Mouse (Mus musculus) kidney, embryonic 16.5 days (tissue): Measurements from ENCODE around the gene Kcnh1. TPM values are rescaled to one million over a fixed set of nuclear protein-coding genes. Genes with fewer than 3 reads are reported as not detected.

ENCODE experiments used
- ATAC-seq: fragments of 200-750 bp; cut with Nextera tagmentation; 2 replicates; pipeline ENCODE4 v1.8.0; 2017; ENCODE audit warnings: moderate TSS enrichment; ENCODE audit not compliant: low FRiP score, low TSS enrichment
- H3K27ac ChIP-seq: fragments of 300-500 bp; sonication (generic); 2 replicates; pipeline ENCODE4 v1.5.1; 2014; ENCODE audit warnings: low read length
- H3K27me3 ChIP-seq: fragments of 300-500 bp; sonication (generic); 2 replicates; pipeline ENCODE4 v1.6.1; 2014; ENCODE audit warnings: low read length, control low read depth, mixed read lengths; ENCODE audit not compliant: insufficient read depth
- H3K36me3 ChIP-seq: fragments of 300-500 bp; sonication (generic); 2 replicates; pipeline ENCODE4 v1.6.1; 2014; ENCODE audit warnings: low read length, control low read depth, mixed read lengths; ENCODE audit not compliant: insufficient read depth
- H3K4me1 ChIP-seq: fragments of 300-500 bp; sonication (generic); 2 replicates; pipeline ENCODE4 v1.6.1; 2014; ENCODE audit warnings: low read length, control low read depth, mixed read lengths; ENCODE audit not compliant: insufficient read depth
- H3K4me2 ChIP-seq: fragments of 300-500 bp; sonication (generic); replicated peaks from 2 replicates; pipeline ENCODE4 v1.6.1; 2014; ENCODE audit warnings: low read depth, low read length
- H3K4me3 ChIP-seq: fragments of 300-500 bp; sonication (generic); 2 replicates; pipeline ENCODE4 v1.5.1; 2014; ENCODE audit warnings: mild to moderate bottlenecking, low read length
- H3K9ac ChIP-seq: fragments of 300-500 bp; sonication (generic); replicated peaks from 2 replicates; pipeline ENCODE4 v1.6.1; 2014; ENCODE audit warnings: low read length
- H3K9me3 ChIP-seq: fragments of 300-500 bp; sonication (generic); 2 replicates; pipeline ENCODE4 v1.6.1; 2016; ENCODE audit warnings: low read length, control low read depth
- WGBS: fragments of 180-500 bp; shearing (Covaris S2); extraction: QIAGEN DNeasy Blood & Tissue Kit; methylation state at CpG from one replicate; pipeline ENCODE4 v1.1.7; 2014; 5-methylcytosine and 5-hydroxymethylcytosine counted together
- polyA plus RNA-seq: library from polyadenylated mRNA; unstranded; fragments of >200 nt; fragmentation: Nextera tagmentation; extraction: Ambion mirVana; gene quantifications from 2 replicates; pipeline ENCODE4 v1.2.1, GENCODE M21; 2015

Gene Kcnh1
- polyA plus RNA-seq, 1 experiment from 2014 or later: 1.2 TPM

DNA sequence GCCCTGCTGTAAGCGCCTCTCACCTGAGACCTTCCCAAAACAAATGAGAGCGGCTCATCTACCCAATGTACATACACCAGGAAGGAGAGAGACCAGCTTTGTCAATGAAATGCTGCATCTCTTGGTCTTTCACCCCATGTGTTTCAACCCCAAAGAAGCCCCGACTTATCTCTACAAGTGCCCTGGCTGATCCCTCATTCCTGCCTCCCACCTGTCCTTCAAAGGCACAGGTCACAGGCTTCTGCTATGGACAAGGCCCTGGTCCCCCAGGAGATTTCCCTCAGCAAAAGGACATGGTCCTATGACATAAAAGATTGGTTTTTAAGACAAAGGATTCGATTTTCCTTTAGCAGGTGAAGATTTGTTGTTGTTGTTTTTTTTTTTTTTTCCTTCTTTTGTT is 353.1 kb downstream of the Kcnh1 start:
- Histone ChIP-seq H3K4me3 (no peak overlapping the region), H3K27me3 (no peaks in the 10 kb centered on the region), H3K4me2 (no peak overlapping the region), H3K9ac (no peak overlapping the region), H3K36me3 (no peaks in the 10 kb centered on the region), H3K27ac (no peak overlapping the region), H3K4me1 (0 out of 2 replicates have a peak, but pooled peaks cover 4% of the 10 kb centered on the region), H3K9me3 (no peaks in the 10 kb centered on the region)
- ATAC-seq: no peak
- whole genome bisulfite sequencing: 84% methylated on average over 4 of the region's 4 CpGs

DNA sequence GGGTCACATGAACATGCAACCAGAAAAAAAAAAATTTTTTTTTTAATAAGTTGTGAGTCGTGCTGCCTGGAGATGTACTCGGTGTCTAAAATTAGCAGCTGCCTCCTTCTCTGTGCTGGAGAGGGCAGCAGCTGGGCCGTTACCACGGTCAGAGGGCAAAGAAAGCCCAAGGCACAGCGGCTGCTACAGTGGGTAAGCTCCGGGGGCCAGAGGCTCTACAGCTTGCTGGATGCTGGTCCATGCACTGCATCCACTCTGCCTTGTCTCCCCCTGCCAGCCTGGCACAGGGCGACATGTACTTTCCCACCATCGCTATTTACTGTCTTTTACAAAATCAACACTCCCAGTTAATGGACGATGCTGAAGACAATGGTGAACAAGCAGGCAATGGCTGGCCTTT is 353.5 kb downstream of the Kcnh1 start:
- H3K36me3 ChIP-seq: no peaks in the 10 kb centered on the region
- H3K4me1 ChIP-seq: 0 out of 2 replicates have a peak, but pooled peaks cover 4% of the 10 kb centered on the region
- H3K9ac ChIP-seq: no peak overlapping the region
- 59% methylated on average over 9 of the region's 9 CpGs for WGBS
- no peaks in the 10 kb centered on the region for H3K9me3 ChIP-seq
- no peak overlapping the region for H3K27ac ChIP-seq
- H3K27me3 ChIP-seq: no peaks in the 10 kb centered on the region
- no peak overlapping the region for H3K4me2 ChIP-seq
- no peak overlapping the region for H3K4me3 ChIP-seq
- no peak for ATAC-seq

DNA sequence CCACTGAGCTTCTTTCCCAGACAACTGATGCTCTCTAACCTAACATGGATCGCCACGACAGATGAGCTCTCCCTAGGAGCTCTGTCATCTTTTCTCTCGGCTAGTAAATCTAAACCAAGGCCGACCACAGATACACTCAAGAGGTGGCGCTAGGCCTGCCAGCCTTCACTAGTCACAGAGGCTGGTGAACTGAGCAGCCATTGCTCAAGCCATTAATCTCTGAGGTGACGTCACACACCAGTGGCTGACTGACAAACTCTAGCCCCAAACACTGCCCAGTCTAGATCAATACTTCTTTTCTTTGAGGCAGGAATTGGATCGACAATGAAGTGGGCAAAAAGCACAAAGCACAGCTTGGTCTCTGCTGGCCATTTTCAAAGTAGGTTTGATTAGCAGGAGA is 354.3 kb downstream of the Kcnh1 start:
- 0 out of 2 replicates have a peak, but pooled peaks cover 4% of the 10 kb centered on the region for H3K4me1 ChIP-seq

GRCm38 (mm10) chr1:192546843-192547242 is 356.3 kb downstream of the Kcnh1 start:
- H3K4me3 ChIP-seq: no peak overlapping the region
- H3K36me3 ChIP-seq: no peaks in the 10 kb centered on the region
- no peak overlapping the region for H3K9ac ChIP-seq
- H3K4me2 ChIP-seq: no peak overlapping the region
- WGBS: 33% methylated on average over 1 of the region's 1 CpGs
- H3K27me3 ChIP-seq: no peaks in the 10 kb centered on the region
- H3K4me1 ChIP-seq: 0 out of 2 replicates have a peak, but pooled peaks cover 4% of the 10 kb centered on the region
- ATAC-seq: no peak
- H3K27ac ChIP-seq: no peak overlapping the region
- no peaks in the 10 kb centered on the region for H3K9me3 ChIP-seq

More for the DNA sequence above, 354.3 kb downstream of the Kcnh1 start:
- WGBS: 70% methylated on average over 7 of the region's 7 CpGs
- no peak for ATAC-seq
- no peaks in the 10 kb centered on the region for H3K27me3 ChIP-seq
- H3K36me3 ChIP-seq: no peaks in the 10 kb centered on the region
- no peaks in the 10 kb centered on the region for H3K9me3 ChIP-seq
- H3K4me3 ChIP-seq: no peak overlapping the region
- H3K27ac ChIP-seq: no peak overlapping the region
- no peak overlapping the region for H3K4me2 ChIP-seq
- H3K9ac ChIP-seq: no peak overlapping the region

DNA sequence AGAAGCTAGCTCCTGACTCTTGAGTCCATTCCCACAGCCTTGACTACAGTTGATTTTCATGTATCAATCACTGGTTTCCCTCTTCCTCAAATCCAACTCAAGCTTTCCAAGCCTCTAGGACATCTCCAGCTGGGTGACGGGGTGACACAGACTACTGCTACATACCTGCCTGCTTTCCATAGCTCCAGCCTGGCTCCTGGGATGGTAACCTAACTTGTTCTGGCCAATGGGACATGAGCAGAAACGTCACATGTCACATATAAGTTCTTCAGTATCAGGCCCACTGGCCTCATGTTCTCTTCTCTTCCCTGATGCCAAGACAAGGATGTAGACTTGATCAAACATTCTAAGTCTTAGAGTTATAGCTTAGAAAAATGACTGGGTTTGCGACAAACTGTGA is 360.0 kb downstream of the Kcnh1 start:
- Histone ChIP-seq H3K27me3 (no peaks in the 10 kb centered on the region), H3K36me3 (no peaks in the 10 kb centered on the region), H3K4me2 (no peak overlapping the region), H3K4me1 (no peaks in the 10 kb centered on the region), H3K9me3 (no peaks in the 10 kb centered on the region), H3K4me3 (no peak overlapping the region), H3K27ac (no peak overlapping the region), H3K9ac (no peak overlapping the region)
- 93% methylated on average over 3 of the region's 3 CpGs for WGBS
- ATAC-seq: no peak

GRCm38 (mm10) chr1:192555516-192555915 is 364.9 kb downstream of the Kcnh1 start:
- H3K9me3 ChIP-seq: no peaks in the 10 kb centered on the region
- H3K27me3 ChIP-seq: no peaks in the 10 kb centered on the region
- H3K9ac ChIP-seq: no peak overlapping the region
- ATAC-seq: no peak
- H3K4me2 ChIP-seq: no peak overlapping the region
- no peaks in the 10 kb centered on the region for H3K36me3 ChIP-seq
- no peak overlapping the region for H3K4me3 ChIP-seq
- no peaks in the 10 kb centered on the region; the same call in 1 of the 2 replicates for H3K4me1 ChIP-seq
- WGBS: 55% methylated on average over 4 of the region's 4 CpGs
- no peak overlapping the region for H3K27ac ChIP-seq

DNA sequence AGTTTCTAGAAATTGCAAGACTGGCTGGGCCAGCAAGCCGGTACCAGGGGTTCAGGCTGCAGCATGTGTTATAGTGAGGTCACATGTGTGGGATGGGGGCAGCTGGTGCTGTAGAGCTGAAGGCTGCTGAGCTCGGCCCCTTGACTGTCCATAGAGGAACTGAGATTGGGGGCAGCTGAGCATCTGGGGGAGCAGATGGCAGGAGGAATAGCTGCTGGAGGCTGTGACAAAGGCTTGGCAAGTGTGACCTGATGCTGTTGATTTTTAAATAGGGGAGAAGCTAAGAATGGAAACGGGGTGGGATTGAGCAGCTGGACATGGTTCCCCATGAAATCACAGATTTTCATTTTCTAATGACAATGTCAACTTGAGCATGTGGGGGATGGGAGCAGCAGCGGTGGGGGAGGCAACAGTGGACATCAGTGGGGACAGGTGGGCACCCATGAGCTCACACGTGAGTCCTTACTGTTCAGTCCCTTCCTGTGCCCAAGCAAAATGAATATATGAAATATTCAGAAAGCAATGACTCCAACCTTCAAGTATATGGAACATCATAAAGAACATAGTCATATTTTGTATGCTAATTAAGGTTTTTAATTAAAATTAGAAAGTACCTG is 367.5 kb downstream of the Kcnh1 start:
- no peak overlapping the region for H3K4me2 ChIP-seq
- no peak overlapping the region for H3K27ac ChIP-seq
- H3K9me3 ChIP-seq: no peaks in the 10 kb centered on the region
- no peak overlapping the region for H3K9ac ChIP-seq
- H3K4me1 ChIP-seq: no peaks in the 10 kb centered on the region; the same call in 1 of the 2 replicates
- H3K36me3 ChIP-seq: no peaks in the 10 kb centered on the region
- WGBS: 84% methylated on average over 5 of the region's 5 CpGs
- H3K27me3 ChIP-seq: no peaks in the 10 kb centered on the region
- ATAC-seq: no peak
- no peak overlapping the region for H3K4me3 ChIP-seq

- Histone ChIP-seq H3K36me3 (no peaks in the 10 kb centered on the region), H3K4me3 (no peak overlapping the region), H3K4me2 (no peak overlapping the region), H3K4me1 (no peaks in the 10 kb centered on the region; the same call in 1 of the 2 replicates), H3K27ac (no peak overlapping the region), H3K9me3 (no peaks in the 10 kb centered on the region), H3K27me3 (no peaks in the 10 kb centered on the region), H3K9ac (no peak overlapping the region)
- no peak for ATAC-seq
- WGBS: 78% methylated on average over 1 of the region's 1 CpGs
Measured at GRCm38 (mm10) chr1:192559341-192559740, 368.8 kb downstream of the Kcnh1 start.

Other genes starting within 250 kb of the Kcnh1 start
- 0.55 TPM in 2 replicates for gene Rd3, start 213.4 kb upstream of the Kcnh1 start, polyA plus RNA-seq
- gene Traf5, start 98.2 kb upstream of the Kcnh1 start, polyA plus RNA-seq: 23.6 and 25.2 TPM in 2 replicates
- gene Rcor3, start 52.7 kb upstream of the Kcnh1 start, polyA plus RNA-seq: 26.3 and 27.1 TPM in 2 replicates